Mouse (Mus musculus): ENCODE results near the gene Fgf14. TPM values are rescaled to one million over a fixed set of nuclear protein-coding genes. Genes with fewer than 3 reads are reported as not detected.

Gene Fgf14
- polyA plus RNA-seq, 1 experiment from 2014 or later: 1.5 TPM

- 3% methylated on average over 15 of the region's 15 CpGs for WGBS
- H3K9ac ChIP-seq (ENCODE audit: low read depth, low read length): no peak overlapping the region
- no peaks in the 10 kb centered on the region for H3K4me1 ChIP-seq (ENCODE audit: control insufficient read depth, insufficient read depth, low read length)
- H3K4me3 ChIP-seq (ENCODE audit: low read depth, low read length): peak overlapping the region; percentile 31; the same call in 1 of the 2 replicates
- no peaks in the 10 kb centered on the region for H3K9me3 ChIP-seq (ENCODE audit: control insufficient read depth, low read length)
- H3K27ac ChIP-seq (replicated peaks; ENCODE audit: low read depth, low read length): no peak overlapping the region
- ATAC-seq (ENCODE audit: low read depth) (0 out of 2 replicates have a peak, but pooled peaks have one; percentile 4), DNase-seq (ENCODE audit: low spot score) (no peak)
- peaks cover 35% of the 10 kb centered on the region for H3K27me3 ChIP-seq (replicated peaks; ENCODE audit: control insufficient read depth, insufficient read depth, low read length)
- H3K4me2 ChIP-seq (ENCODE audit: low read depth, low read length): peak overlapping the region; percentile 54; the same call in 1 of the 2 replicates
- no peaks in the 10 kb centered on the region for H3K36me3 ChIP-seq (ENCODE audit: control insufficient read depth, insufficient read depth, low read length)
Measured at GRCm38 (mm10) chr14:124192815-124193142, 484.1 kb downstream of the Fgf14 start.

GRCm38 (mm10) chr14:124191913-124192814 lies 484.8 kb downstream of the Fgf14 start:
- H3K27ac ChIP-seq (replicated peaks; ENCODE audit: low read depth, low read length): no peak overlapping the region
- no peaks in the 10 kb centered on the region for H3K36me3 ChIP-seq (ENCODE audit: control insufficient read depth, insufficient read depth, low read length)
- WGBS: 2% methylated on average over 31 of the region's 42 CpGs
- peaks cover 35% of the 10 kb centered on the region for H3K27me3 ChIP-seq (replicated peaks; ENCODE audit: control insufficient read depth, insufficient read depth, low read length)
- DNase-seq (ENCODE audit: low spot score) (peak; percentile 9), ATAC-seq (ENCODE audit: low read depth) (peak; percentile 55; the same call in 1 of the 2 replicates)
- H3K9ac ChIP-seq (ENCODE audit: low read depth, low read length): 0 out of 2 replicates have a peak overlapping the region, but pooled peaks have one; percentile 25
- H3K4me3 ChIP-seq (ENCODE audit: low read depth, low read length): peak overlapping the region; percentile 31
- H3K4me2 ChIP-seq (ENCODE audit: low read depth, low read length): peak overlapping the region; percentile 54
- H3K4me1 ChIP-seq (ENCODE audit: control insufficient read depth, insufficient read depth, low read length): no peaks in the 10 kb centered on the region
- H3K9me3 ChIP-seq (ENCODE audit: control insufficient read depth, low read length): no peaks in the 10 kb centered on the region

- DNase-seq (ENCODE audit: low spot score) (no peak), ATAC-seq (ENCODE audit: low read depth) (no peak)
- Histone ChIP-seq H3K4me1 (ENCODE audit: control insufficient read depth, insufficient read depth, low read length) (no peaks in the 10 kb centered on the region), H3K27ac (replicated peaks; ENCODE audit: low read depth, low read length) (no peak overlapping the region), H3K27me3 (replicated peaks; ENCODE audit: control insufficient read depth, insufficient read depth, low read length) (no peaks in the 10 kb centered on the region), H3K36me3 (ENCODE audit: control insufficient read depth, insufficient read depth, low read length) (no peaks in the 10 kb centered on the region), H3K9ac (ENCODE audit: low read depth, low read length) (no peak overlapping the region), H3K9me3 (ENCODE audit: control insufficient read depth, low read length) (no peaks in the 10 kb centered on the region), H3K4me3 (ENCODE audit: low read depth, low read length) (no peak overlapping the region), H3K4me2 (ENCODE audit: low read depth, low read length) (no peak overlapping the region)
- WGBS: 80% methylated on average over 1 of the region's 1 CpGs
Measured at GRCm38 (mm10) chr14:124180265-124180664, 496.7 kb downstream of the Fgf14 start.

GRCm38 (mm10) chr14:124174111-124174510 lies 502.8 kb downstream of the Fgf14 start:
- Histone ChIP-seq H3K4me2 (ENCODE audit: low read depth, low read length) (no peak overlapping the region), H3K9me3 (ENCODE audit: control insufficient read depth, low read length) (no peaks in the 10 kb centered on the region), H3K4me3 (ENCODE audit: low read depth, low read length) (no peak overlapping the region), H3K27me3 (replicated peaks; ENCODE audit: control insufficient read depth, insufficient read depth, low read length) (no peaks in the 10 kb centered on the region), H3K4me1 (ENCODE audit: control insufficient read depth, insufficient read depth, low read length) (no peaks in the 10 kb centered on the region), H3K9ac (ENCODE audit: low read depth, low read length) (no peak overlapping the region), H3K36me3 (ENCODE audit: control insufficient read depth, insufficient read depth, low read length) (no peaks in the 10 kb centered on the region), H3K27ac (replicated peaks; ENCODE audit: low read depth, low read length) (no peak overlapping the region)
- DNase-seq (ENCODE audit: low spot score) (no peak), ATAC-seq (ENCODE audit: low read depth) (no peak)
- WGBS: 76% methylated on average over 1 of the region's 1 CpGs

GRCm38 (mm10) chr14:124163618-124164185 lies 513.2 kb downstream of the Fgf14 start:
- Histone ChIP-seq H3K36me3 (ENCODE audit: control insufficient read depth, insufficient read depth, low read length) (no peaks in the 10 kb centered on the region), H3K4me1 (ENCODE audit: control insufficient read depth, insufficient read depth, low read length) (no peaks in the 10 kb centered on the region), H3K27me3 (replicated peaks; ENCODE audit: control insufficient read depth, insufficient read depth, low read length) (no peaks in the 10 kb centered on the region), H3K9ac (ENCODE audit: low read depth, low read length) (no peak overlapping the region), H3K4me3 (ENCODE audit: low read depth, low read length) (no peak overlapping the region), H3K27ac (replicated peaks; ENCODE audit: low read depth, low read length) (no peak overlapping the region), H3K4me2 (ENCODE audit: low read depth, low read length) (no peak overlapping the region), H3K9me3 (ENCODE audit: control insufficient read depth, low read length) (no peaks in the 10 kb centered on the region)
- ATAC-seq (ENCODE audit: low read depth) (no peak), DNase-seq (ENCODE audit: low spot score) (no peak)
- whole genome bisulfite sequencing: 49% methylated on average over 1 of the region's 1 CpGs

GRCm38 (mm10) chr14:124147378-124147777 lies 529.5 kb downstream of the Fgf14 start:
- peak; percentile 5 for DNase-seq (ENCODE audit: low spot score)
- H3K4me1 ChIP-seq (ENCODE audit: control insufficient read depth, insufficient read depth, low read length): no peaks in the 10 kb centered on the region
- no peak overlapping the region for H3K27ac ChIP-seq (replicated peaks; ENCODE audit: low read depth, low read length)
- H3K4me2 ChIP-seq (ENCODE audit: low read depth, low read length): no peak overlapping the region
- no peak overlapping the region for H3K4me3 ChIP-seq (ENCODE audit: low read depth, low read length)
- no peaks in the 10 kb centered on the region for H3K9me3 ChIP-seq (ENCODE audit: control insufficient read depth, low read length)
- no peak for ATAC-seq (ENCODE audit: low read depth)
- H3K36me3 ChIP-seq (ENCODE audit: control insufficient read depth, insufficient read depth, low read length): no peaks in the 10 kb centered on the region
- no peaks in the 10 kb centered on the region for H3K27me3 ChIP-seq (replicated peaks; ENCODE audit: control insufficient read depth, insufficient read depth, low read length)
- H3K9ac ChIP-seq (ENCODE audit: low read depth, low read length): no peak overlapping the region

- Histone ChIP-seq H3K9me3 (ENCODE audit: control insufficient read depth, low read length) (no peaks in the 10 kb centered on the region), H3K9ac (ENCODE audit: low read depth, low read length) (no peak overlapping the region), H3K4me3 (ENCODE audit: low read depth, low read length) (no peak overlapping the region), H3K4me1 (ENCODE audit: control insufficient read depth, insufficient read depth, low read length) (no peaks in the 10 kb centered on the region), H3K4me2 (ENCODE audit: low read depth, low read length) (no peak overlapping the region), H3K27ac (replicated peaks; ENCODE audit: low read depth, low read length) (no peak overlapping the region), H3K27me3 (replicated peaks; ENCODE audit: control insufficient read depth, insufficient read depth, low read length) (no peaks in the 10 kb centered on the region), H3K36me3 (ENCODE audit: control insufficient read depth, insufficient read depth, low read length) (no peaks in the 10 kb centered on the region)
- DNase-seq (ENCODE audit: low spot score): no peak
- 83% methylated on average over 1 of the region's 1 CpGs for WGBS
- no peak for ATAC-seq (ENCODE audit: low read depth)
Measured at GRCm38 (mm10) chr14:124107205-124107873, 569.6 kb downstream of the Fgf14 start.

GRCm38 (mm10) chr14:124083126-124083525 lies 593.8 kb downstream of the Fgf14 start:
- H3K27me3 ChIP-seq (replicated peaks; ENCODE audit: control insufficient read depth, insufficient read depth, low read length): no peaks in the 10 kb centered on the region
- DNase-seq (ENCODE audit: low spot score): peak; percentile 3
- no peak overlapping the region for H3K4me2 ChIP-seq (ENCODE audit: low read depth, low read length)
- no peak overlapping the region for H3K9ac ChIP-seq (ENCODE audit: low read depth, low read length)
- H3K9me3 ChIP-seq (ENCODE audit: control insufficient read depth, low read length): no peaks in the 10 kb centered on the region
- no peaks in the 10 kb centered on the region for H3K36me3 ChIP-seq (ENCODE audit: control insufficient read depth, insufficient read depth, low read length)
- no peak overlapping the region for H3K4me3 ChIP-seq (ENCODE audit: low read depth, low read length)
- H3K27ac ChIP-seq (replicated peaks; ENCODE audit: low read depth, low read length): no peak overlapping the region
- no peaks in the 10 kb centered on the region for H3K4me1 ChIP-seq (ENCODE audit: control insufficient read depth, insufficient read depth, low read length)
- no peak for ATAC-seq (ENCODE audit: low read depth)
